Mouse (Mus musculus) lung, postnatal 4 days (tissue): ENCODE measurements around the gene Pigc.

ENCODE experiments used
- DNase-seq, 2 experiments: peaks; one replicate each; pipeline ENCODE4 v3.0.0; 2021

Gene Pigc

GRCm38 (mm10) chr1:161968589-161969407 lies at the start of gene Pigc:
TSS of gene Pigc (plus strand) at chr1:161969186.
- peak; percentile 96 to 97 for DNase-seq

- no peak for DNase-seq
These were observed 49.4 kb upstream of the Pigc start for GRCm38 (mm10) chr1:161919594-161919993.

GRCm38 (mm10) chr1:161920475-161921454 lies 48.2 kb upstream of the Pigc start:
- DNase-seq, result no peak

GRCm38 (mm10) chr1:161921928-161922327 lies 47.1 kb upstream of the Pigc start:
- no peak for DNase-seq

- no peak for DNase-seq
These were observed 44.7 kb upstream of the Pigc start for GRCm38 (mm10) chr1:161924321-161924720.

GRCm38 (mm10) chr1:161925281-161925805 lies 43.6 kb upstream of the Pigc start:
- DNase-seq, result peak in 1 of 2 experiments; percentile 38

GRCm38 (mm10) chr1:161927976-161928375 lies 41.0 kb upstream of the Pigc start:
- DNase-seq, result no peak

- DNase-seq, result no peak
These were observed 37.7 kb upstream of the Pigc start for GRCm38 (mm10) chr1:161931313-161931712.

- no peak for DNase-seq
These were observed 37.2 kb upstream of the Pigc start for GRCm38 (mm10) chr1:161931817-161932216.

- DNase-seq, result no peak
These were observed 36.7 kb upstream of the Pigc start for GRCm38 (mm10) chr1:161932286-161932685.

GRCm38 (mm10) chr1:161942082-161942481 lies 26.9 kb upstream of the Pigc start:
- DNase-seq, result no peak

- DNase-seq, result no peak
These were observed 17.8 kb upstream of the Pigc start for GRCm38 (mm10) chr1:161951009-161951779.

GRCm38 (mm10) chr1:161952599-161952998 lies 16.4 kb upstream of the Pigc start:
- no peak for DNase-seq

GRCm38 (mm10) chr1:161955846-161956245 lies 13.1 kb upstream of the Pigc start:
- DNase-seq, result no peak

GRCm38 (mm10) chr1:161957964-161958950 lies 10.7 kb upstream of the Pigc start:
- no peak for DNase-seq

- no peak for DNase-seq
These were observed 6.3 kb upstream of the Pigc start for GRCm38 (mm10) chr1:161962465-161963377.

- DNase-seq, result no peak
These were observed 1.1 kb upstream of the Pigc start for GRCm38 (mm10) chr1:161967936-161968335.

GRCm38 (mm10) chr1:161970874-161971273 lies 1.9 kb downstream of the Pigc start:
- no peak for DNase-seq

- no peak for DNase-seq
These were observed 3.2 kb downstream of the Pigc start for GRCm38 (mm10) chr1:161972233-161972632.
